Mouse (Mus musculus) liver, embryonic 14.5 days (tissue): ENCODE data around the gene Slc1a2.
A peak's percentile ranks its signal among the peaks of the same experiment; 100 is the strongest.

Experiments
- CTCF ChIP-seq: IDR thresholded peaks from 2 replicates; pipeline ENCODE4 v1.5.1; 2016; ENCODE audit warnings: antibody characterized with exemption, low read depth, control low read depth
- EP300 ChIP-seq: IDR thresholded peaks from 2 replicates; pipeline ENCODE4 v1.6.1; 2016; ENCODE audit warnings: antibody characterized with exemption, low read depth

DNA sequence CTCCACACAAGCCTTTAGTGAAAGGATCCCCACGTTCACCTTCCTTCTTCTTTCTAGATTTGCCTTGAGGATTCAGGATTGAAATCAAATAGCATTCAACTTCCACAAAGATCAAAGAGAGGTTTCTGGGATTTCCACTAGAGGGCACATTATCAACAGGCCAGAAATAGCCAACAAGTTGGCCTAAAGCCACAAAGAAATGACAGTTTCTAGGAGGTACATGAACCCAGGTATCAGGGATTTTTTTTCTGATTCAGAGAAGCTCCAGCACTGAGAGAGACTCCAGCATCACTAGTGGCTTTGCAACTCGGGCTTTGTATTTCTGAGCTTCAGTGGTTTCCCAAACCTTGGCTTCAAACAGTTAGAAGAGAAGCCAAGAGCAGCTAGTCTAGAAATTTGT is 145.7 kb downstream of the Slc1a2 start:
- TF ChIP-seq CTCF (peak; percentile 41; the same call in 1 of the 2 replicates), EP300 (no peak)
